Mouse (Mus musculus): ENCODE results near the gene Camsap1. TPM values are rescaled to one million over a fixed set of nuclear protein-coding genes. Genes with fewer than 3 reads are reported as not detected.

Camsap1 gene
- polyA plus RNA-seq, 1 experiment from 2014 or later = 14.1 TPM

DNA sequence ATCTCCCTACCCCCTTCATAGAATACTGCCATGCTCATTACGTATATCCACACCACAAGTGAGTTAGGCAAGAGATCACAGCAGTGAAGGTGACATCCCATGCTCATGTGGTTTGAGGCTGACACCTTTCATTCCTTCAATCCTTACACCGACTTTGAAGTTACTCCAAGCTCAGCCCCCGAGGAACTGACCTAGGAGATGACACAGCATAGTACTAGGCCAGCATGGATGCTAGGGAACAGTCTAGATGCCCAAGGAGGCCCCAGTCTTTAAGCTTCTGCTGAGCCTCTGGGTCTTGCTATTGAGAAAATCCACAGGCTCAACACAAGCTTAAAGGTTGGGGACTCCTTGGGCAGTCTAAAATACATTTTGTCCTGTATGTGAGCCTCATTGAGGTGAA, 36.8 kb upstream of the Camsap1 start:
- WGBS (ENCODE audit: insufficient replicate concordance) = 81% methylated on average over 3 of the region's 3 CpGs
- 0 out of 2 replicates have a peak overlapping the region, but pooled peaks have one; percentile 85 for H3K27ac ChIP-seq (ENCODE audit: low read depth, low read length)
- peaks cover 21% of the 10 kb centered on the region for H3K4me1 ChIP-seq (ENCODE audit: control insufficient read depth, insufficient read depth, low read length)
- no peaks in the 10 kb centered on the region for H3K9me3 ChIP-seq (replicated peaks; ENCODE audit: control insufficient read depth, low read length)
- peak overlapping the region; percentile 83 for H3K9ac ChIP-seq (ENCODE audit: low read depth, low read length)
- 0 out of 2 replicates have a peak, but pooled peaks cover 3% of the 10 kb centered on the region for H3K36me3 ChIP-seq (ENCODE audit: control insufficient read depth, insufficient read depth, low read length)
- ATAC-seq (replicated peaks; ENCODE audit: insufficient number of reproducible peaks, low FRiP score, low TSS enrichment) = no peak
- peak overlapping the region; percentile 76 for H3K4me2 ChIP-seq
- no peaks in the 10 kb centered on the region for H3K27me3 ChIP-seq (ENCODE audit: control insufficient read depth, insufficient read depth, low read length)
- peak overlapping the region; percentile 62 for H3K4me3 ChIP-seq (ENCODE audit: low read depth, low read length)

DNA sequence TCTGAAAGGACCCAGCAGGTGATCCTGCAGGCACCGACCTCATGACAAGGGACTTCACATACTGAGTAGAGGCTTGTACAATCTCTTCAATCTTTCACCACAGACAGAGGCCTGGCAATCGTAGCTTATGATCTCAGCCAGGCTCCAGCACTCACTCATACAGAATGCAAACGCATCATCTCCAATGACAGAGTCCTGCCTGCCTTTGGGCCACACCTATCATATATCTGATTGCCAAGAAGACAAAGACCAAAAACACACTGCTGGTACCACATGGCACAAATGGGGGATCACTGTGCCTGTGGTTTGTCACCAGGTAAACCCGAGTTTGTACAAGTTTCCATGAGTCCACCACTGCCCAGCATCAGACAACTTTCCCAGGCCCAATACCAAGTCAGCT, 34.2 kb upstream of the Camsap1 start:
- 49% methylated on average over 4 of the region's 4 CpGs for WGBS (ENCODE audit: insufficient replicate concordance)
- Histone ChIP-seq H3K9me3 (replicated peaks; ENCODE audit: control insufficient read depth, low read length) (no peaks in the 10 kb centered on the region), H3K27ac (ENCODE audit: low read depth, low read length) (0 out of 2 replicates have a peak overlapping the region, but pooled peaks have one; percentile 11), H3K36me3 (ENCODE audit: control insufficient read depth, insufficient read depth, low read length) (peaks cover 7% of the 10 kb centered on the region), H3K9ac (ENCODE audit: low read depth, low read length) (no peak overlapping the region), H3K4me3 (ENCODE audit: low read depth, low read length) (no peak overlapping the region), H3K27me3 (ENCODE audit: control insufficient read depth, insufficient read depth, low read length) (no peaks in the 10 kb centered on the region), H3K4me1 (ENCODE audit: control insufficient read depth, insufficient read depth, low read length) (peaks cover 21% of the 10 kb centered on the region), H3K4me2 (peak overlapping the region; percentile 33)
- no peak for ATAC-seq (replicated peaks; ENCODE audit: insufficient number of reproducible peaks, low FRiP score, low TSS enrichment)

DNA sequence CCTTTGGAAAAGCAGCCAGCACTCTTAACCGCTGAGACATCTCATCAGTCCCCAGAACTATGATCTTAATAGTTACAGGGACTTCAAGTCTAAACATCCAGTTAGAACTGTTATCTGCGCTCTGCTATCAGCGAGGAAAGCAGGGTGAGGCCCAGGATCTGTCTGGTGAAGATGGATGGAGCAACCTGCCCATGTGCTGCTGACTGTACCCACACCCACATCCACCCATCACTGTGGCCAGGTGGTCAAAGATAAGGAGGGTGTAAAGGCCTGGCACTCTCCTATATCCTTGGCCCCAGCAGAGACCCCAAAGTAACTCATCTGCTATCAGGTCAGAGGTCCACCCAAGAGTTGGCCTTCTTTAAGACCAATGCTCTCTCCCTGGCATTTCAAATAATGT, 30.6 kb upstream of the Camsap1 start:
- H3K36me3 ChIP-seq (ENCODE audit: control insufficient read depth, insufficient read depth, low read length) = peaks cover 28% of the 10 kb centered on the region
- no peak overlapping the region for H3K4me2 ChIP-seq
- no peaks in the 10 kb centered on the region for H3K9me3 ChIP-seq (replicated peaks; ENCODE audit: control insufficient read depth, low read length)
- no peaks in the 10 kb centered on the region for H3K27me3 ChIP-seq (ENCODE audit: control insufficient read depth, insufficient read depth, low read length)
- 0 out of 2 replicates have a peak overlapping the region, but pooled peaks have one; percentile 18 for H3K9ac ChIP-seq (ENCODE audit: low read depth, low read length)
- WGBS (ENCODE audit: insufficient replicate concordance) = 55% methylated on average over 3 of the region's 3 CpGs
- ATAC-seq (replicated peaks; ENCODE audit: insufficient number of reproducible peaks, low FRiP score, low TSS enrichment) = peak; percentile 95
- H3K4me1 ChIP-seq (ENCODE audit: control insufficient read depth, insufficient read depth, low read length) = peaks cover 6% of the 10 kb centered on the region; the same call in 1 of the 2 replicates
- H3K4me3 ChIP-seq (ENCODE audit: low read depth, low read length) = no peak overlapping the region
- peak overlapping the region; percentile 79 for H3K27ac ChIP-seq (ENCODE audit: low read depth, low read length)

DNA sequence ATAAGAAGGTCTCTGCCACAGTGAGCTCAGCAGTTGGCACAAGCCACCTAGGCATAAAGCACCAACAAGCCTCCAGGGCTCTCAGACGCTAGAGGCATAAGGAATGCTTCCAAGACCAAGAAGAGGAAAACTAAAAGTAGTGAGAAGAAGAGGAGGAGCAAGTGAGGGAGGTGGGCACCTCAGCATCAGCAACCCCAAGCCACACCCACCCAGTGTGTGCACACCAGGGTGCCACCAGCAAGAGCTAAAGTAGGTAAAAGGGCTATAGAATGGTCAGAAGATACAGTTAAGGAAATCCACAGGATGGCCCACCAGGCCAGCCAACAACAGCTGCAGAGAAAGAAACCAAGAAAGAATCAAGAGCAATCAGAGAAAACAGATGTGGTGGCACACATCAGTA, 28.3 kb upstream of the Camsap1 start:
- no peaks in the 10 kb centered on the region for H3K4me1 ChIP-seq (ENCODE audit: control insufficient read depth, insufficient read depth, low read length)
- no peak overlapping the region for H3K4me3 ChIP-seq (ENCODE audit: low read depth, low read length)
- H3K27ac ChIP-seq (ENCODE audit: low read depth, low read length) = no peak overlapping the region
- no peaks in the 10 kb centered on the region for H3K27me3 ChIP-seq (ENCODE audit: control insufficient read depth, insufficient read depth, low read length)
- ATAC-seq (replicated peaks; ENCODE audit: insufficient number of reproducible peaks, low FRiP score, low TSS enrichment) = no peak
- 72% methylated on average over 1 of the region's 1 CpGs for WGBS (ENCODE audit: insufficient replicate concordance)
- H3K4me2 ChIP-seq = no peak overlapping the region
- peaks cover 47% of the 10 kb centered on the region for H3K36me3 ChIP-seq (ENCODE audit: control insufficient read depth, insufficient read depth, low read length)
- H3K9me3 ChIP-seq (replicated peaks; ENCODE audit: control insufficient read depth, low read length) = no peaks in the 10 kb centered on the region
- no peak overlapping the region for H3K9ac ChIP-seq (ENCODE audit: low read depth, low read length)

DNA sequence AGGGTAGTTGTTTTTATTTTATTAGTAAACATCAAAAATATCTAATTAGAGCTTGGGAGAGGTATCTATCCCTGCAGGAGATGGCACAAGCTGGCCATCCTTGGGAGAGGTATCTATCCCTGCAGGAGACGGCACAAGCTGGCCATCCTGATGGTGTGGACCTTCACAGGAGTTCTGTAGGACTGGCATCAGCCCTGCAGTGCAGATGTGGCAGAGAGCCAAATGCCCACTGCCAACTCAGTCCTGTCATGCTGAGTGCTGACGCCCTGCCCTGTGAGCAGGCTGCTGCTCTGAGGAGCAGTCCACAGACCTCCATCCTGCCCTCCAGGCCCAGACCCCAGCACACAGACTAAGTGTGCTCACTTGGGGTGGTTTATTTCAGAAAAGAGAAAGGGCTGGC, 18.9 kb upstream of the Camsap1 start:
- H3K4me2 ChIP-seq = no peak overlapping the region
- H3K27ac ChIP-seq (ENCODE audit: low read depth, low read length) = no peak overlapping the region
- no peak for ATAC-seq (replicated peaks; ENCODE audit: insufficient number of reproducible peaks, low FRiP score, low TSS enrichment)
- H3K27me3 ChIP-seq (ENCODE audit: control insufficient read depth, insufficient read depth, low read length) = no peaks in the 10 kb centered on the region
- H3K4me1 ChIP-seq (ENCODE audit: control insufficient read depth, insufficient read depth, low read length) = no peaks in the 10 kb centered on the region
- peaks cover 46% of the 10 kb centered on the region for H3K36me3 ChIP-seq (ENCODE audit: control insufficient read depth, insufficient read depth, low read length)
- WGBS (ENCODE audit: insufficient replicate concordance) = 87% methylated on average over 2 of the region's 2 CpGs
- H3K9me3 ChIP-seq (replicated peaks; ENCODE audit: control insufficient read depth, low read length) = no peaks in the 10 kb centered on the region
- H3K9ac ChIP-seq (ENCODE audit: low read depth, low read length) = no peak overlapping the region
- H3K4me3 ChIP-seq (ENCODE audit: low read depth, low read length) = no peak overlapping the region

DNA sequence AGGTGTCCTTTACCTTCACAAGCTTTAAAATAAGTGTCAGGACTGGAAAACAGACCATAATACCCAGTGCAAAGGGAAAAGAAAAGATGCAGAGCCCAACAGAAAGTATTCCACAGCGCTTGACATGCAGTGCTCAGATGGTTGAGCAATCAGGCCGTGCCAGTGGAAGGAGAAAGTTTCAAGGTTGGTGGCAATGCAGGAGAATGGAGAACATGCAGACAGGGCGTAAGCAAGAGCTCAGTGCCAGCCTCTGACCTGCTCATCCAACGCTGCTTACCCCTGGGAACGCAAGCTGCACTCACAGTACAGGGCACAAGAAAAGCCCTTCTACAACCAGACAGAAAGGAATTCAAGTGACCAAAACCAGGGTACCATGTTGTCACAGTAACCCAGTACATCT, 18.1 kb upstream of the Camsap1 start:
- Histone ChIP-seq H3K4me2 (no peak overlapping the region), H3K27me3 (ENCODE audit: control insufficient read depth, insufficient read depth, low read length) (no peaks in the 10 kb centered on the region), H3K9me3 (replicated peaks; ENCODE audit: control insufficient read depth, low read length) (no peaks in the 10 kb centered on the region), H3K9ac (ENCODE audit: low read depth, low read length) (no peak overlapping the region), H3K4me1 (ENCODE audit: control insufficient read depth, insufficient read depth, low read length) (no peaks in the 10 kb centered on the region), H3K36me3 (ENCODE audit: control insufficient read depth, insufficient read depth, low read length) (peaks cover 41% of the 10 kb centered on the region), H3K27ac (ENCODE audit: low read depth, low read length) (no peak overlapping the region), H3K4me3 (ENCODE audit: low read depth, low read length) (no peak overlapping the region)
- ATAC-seq (replicated peaks; ENCODE audit: insufficient number of reproducible peaks, low FRiP score, low TSS enrichment) = no peak
- WGBS (ENCODE audit: insufficient replicate concordance) = 95% methylated on average over 5 of the region's 5 CpGs

DNA sequence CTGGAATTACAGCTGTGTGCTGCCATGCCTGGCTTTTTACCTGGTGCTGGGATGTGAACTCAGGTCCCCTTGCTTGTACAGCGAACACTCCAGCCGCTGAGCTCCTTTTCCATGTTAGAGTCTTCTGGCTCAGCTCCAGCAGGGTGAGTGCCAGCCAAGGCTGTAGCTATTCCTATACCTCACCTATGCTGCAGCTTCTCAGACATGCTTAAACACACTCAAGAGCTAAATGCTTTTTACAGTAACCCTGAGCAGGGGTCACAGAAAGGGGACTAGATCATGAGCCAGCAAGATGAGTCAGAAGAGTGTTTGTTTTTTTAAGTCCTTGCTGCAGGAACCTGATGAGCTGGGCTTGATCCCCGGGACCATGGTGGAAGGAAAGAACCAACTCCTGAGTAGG, 14.6 kb upstream of the Camsap1 start:
- ATAC-seq (replicated peaks; ENCODE audit: insufficient number of reproducible peaks, low FRiP score, low TSS enrichment) = no peak
- H3K27ac ChIP-seq (ENCODE audit: low read depth, low read length) = no peak overlapping the region

DNA sequence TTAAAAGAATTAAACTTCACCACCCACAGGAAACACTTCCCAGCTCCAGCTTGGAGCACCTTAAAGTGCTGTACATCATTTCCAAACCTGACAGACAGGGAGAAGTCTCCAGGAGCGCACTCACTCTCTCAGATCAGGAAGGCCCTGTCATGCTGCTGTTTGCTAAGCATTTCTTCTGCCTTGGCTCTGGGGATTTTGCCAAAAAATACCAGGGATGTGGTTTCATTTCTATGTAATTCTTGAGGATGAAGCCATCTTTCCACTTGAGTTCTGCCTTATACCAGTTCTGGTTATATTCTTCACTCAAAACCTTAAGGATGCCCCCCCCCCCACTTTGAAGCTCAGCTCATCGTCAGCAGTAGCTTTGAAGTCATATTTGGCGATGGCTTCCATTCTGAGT, 11.7 kb upstream of the Camsap1 start:
- WGBS (ENCODE audit: insufficient replicate concordance) = 82% methylated on average over 3 of the region's 3 CpGs
- ATAC-seq (replicated peaks; ENCODE audit: insufficient number of reproducible peaks, low FRiP score, low TSS enrichment) = no peak
- H3K4me2 ChIP-seq = no peak overlapping the region
- no peak overlapping the region for H3K4me3 ChIP-seq (ENCODE audit: low read depth, low read length)
- no peak overlapping the region for H3K9ac ChIP-seq (ENCODE audit: low read depth, low read length)
- peaks cover 20% of the 10 kb centered on the region for H3K36me3 ChIP-seq (ENCODE audit: control insufficient read depth, insufficient read depth, low read length)
- no peaks in the 10 kb centered on the region for H3K9me3 ChIP-seq (replicated peaks; ENCODE audit: control insufficient read depth, low read length)
- no peak overlapping the region for H3K27ac ChIP-seq (ENCODE audit: low read depth, low read length)
- H3K27me3 ChIP-seq (ENCODE audit: control insufficient read depth, insufficient read depth, low read length) = no peaks in the 10 kb centered on the region
- no peaks in the 10 kb centered on the region for H3K4me1 ChIP-seq (ENCODE audit: control insufficient read depth, insufficient read depth, low read length)

More for the DNA sequence above, 14.6 kb upstream of the Camsap1 start:
- H3K4me2 ChIP-seq = no peak overlapping the region
- no peak overlapping the region for H3K4me3 ChIP-seq (ENCODE audit: low read depth, low read length)
- WGBS (ENCODE audit: insufficient replicate concordance) = 85% methylated on average over 3 of the region's 3 CpGs
- H3K36me3 ChIP-seq (ENCODE audit: control insufficient read depth, insufficient read depth, low read length) = peaks cover 29% of the 10 kb centered on the region
- H3K9me3 ChIP-seq (replicated peaks; ENCODE audit: control insufficient read depth, low read length) = no peaks in the 10 kb centered on the region
- no peak overlapping the region for H3K9ac ChIP-seq (ENCODE audit: low read depth, low read length)
- H3K27me3 ChIP-seq (ENCODE audit: control insufficient read depth, insufficient read depth, low read length) = no peaks in the 10 kb centered on the region
- no peaks in the 10 kb centered on the region for H3K4me1 ChIP-seq (ENCODE audit: control insufficient read depth, insufficient read depth, low read length)

DNA sequence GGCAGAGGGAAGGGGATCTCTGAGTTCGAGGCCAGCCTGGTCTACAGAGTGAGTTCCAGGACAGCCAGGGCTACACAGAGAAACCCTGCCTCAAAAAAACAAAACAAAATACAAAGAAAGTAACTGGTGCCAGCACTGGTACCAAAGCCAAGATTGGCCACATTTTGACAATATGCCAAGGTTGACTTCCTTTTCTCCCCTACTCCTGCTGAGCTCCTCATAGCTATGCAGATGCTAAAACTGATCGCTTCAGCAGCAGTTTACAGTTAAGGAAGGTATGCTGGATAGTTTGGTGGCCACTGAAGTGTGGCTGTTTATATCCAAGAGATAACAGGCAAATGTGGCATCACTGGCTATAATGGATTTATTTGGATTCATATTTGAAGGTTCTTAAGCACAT, 9.2 kb upstream of the Camsap1 start:
- Histone ChIP-seq H3K9ac (ENCODE audit: low read depth, low read length) (no peak overlapping the region), H3K9me3 (replicated peaks; ENCODE audit: control insufficient read depth, low read length) (no peaks in the 10 kb centered on the region), H3K27ac (ENCODE audit: low read depth, low read length) (no peak overlapping the region), H3K4me2 (no peak overlapping the region), H3K36me3 (ENCODE audit: control insufficient read depth, insufficient read depth, low read length) (peaks cover 3% of the 10 kb centered on the region; the same call in 1 of the 2 replicates), H3K4me1 (ENCODE audit: control insufficient read depth, insufficient read depth, low read length) (no peaks in the 10 kb centered on the region; the same call in 1 of the 2 replicates), H3K27me3 (ENCODE audit: control insufficient read depth, insufficient read depth, low read length) (no peaks in the 10 kb centered on the region), H3K4me3 (ENCODE audit: low read depth, low read length) (no peak overlapping the region)
- 65% methylated on average over 2 of the region's 2 CpGs for WGBS (ENCODE audit: insufficient replicate concordance)
- no peak for ATAC-seq (replicated peaks; ENCODE audit: insufficient number of reproducible peaks, low FRiP score, low TSS enrichment)
